Mouse (Mus musculus) embryonic facial prominence, embryonic 14.5 days (tissue): ENCODE data around the gene Wsb1. TPM values are rescaled to one million over a fixed set of nuclear protein-coding genes. Genes with fewer than 3 reads are reported as not detected.
A peak's percentile ranks its signal among the peaks of the same experiment; 100 is the strongest.
"Not testable (repeated sequence)": the region's sequence is repeated elsewhere in the genome, so short reads cannot be mapped to it uniquely, and the experiment has no call there.

ENCODE experiments used
- ATAC-seq: fragments of 200-750 bp; cut with Nextera tagmentation; 2 replicates; pipeline ENCODE4 v1.8.0; 2017; ENCODE audit warnings: low read depth, moderate number of reproducible peaks, moderate TSS enrichment
- DNase-seq: peaks from one replicate; pipeline ENCODE4 v3.0.0-alpha.2; 2015; ENCODE audit warnings: low spot score
- H3K27ac ChIP-seq: fragments of 300-500 bp; sonication (generic); replicated peaks from 2 replicates; pipeline ENCODE4 v1.5.1; 2014; ENCODE audit warnings: low read depth, mild to moderate bottlenecking, low read length, moderate library complexity
- H3K27me3 ChIP-seq: fragments of 300-500 bp; sonication (generic); replicated peaks from 2 replicates; pipeline ENCODE4 v1.6.1; 2014; ENCODE audit warnings: low read length; ENCODE audit not compliant: control insufficient read depth, insufficient read depth
- H3K36me3 ChIP-seq: fragments of 300-500 bp; sonication (generic); 2 replicates; pipeline ENCODE4 v1.6.1; 2014; ENCODE audit warnings: low read length, mixed read lengths; ENCODE audit not compliant: control insufficient read depth, insufficient read depth
- H3K4me1 ChIP-seq: fragments of 300-500 bp; sonication (generic); 2 replicates; pipeline ENCODE4 v1.6.1; 2014; ENCODE audit warnings: antibody characterized with exemption, low read length; ENCODE audit not compliant: control insufficient read depth, insufficient read depth
- H3K4me2 ChIP-seq: fragments of 300-500 bp; sonication (generic); 2 replicates; pipeline ENCODE4 v1.6.1; 2014; ENCODE audit warnings: low read depth, mild to moderate bottlenecking, low read length, moderate library complexity, mixed read lengths
- H3K4me3 ChIP-seq: fragments of 300-500 bp; sonication (generic); 2 replicates; pipeline ENCODE4 v1.5.1; 2014; ENCODE audit warnings: low read depth, mild to moderate bottlenecking, low read length
- H3K9ac ChIP-seq: fragments of 300-500 bp; sonication (generic); 2 replicates; pipeline ENCODE4 v1.6.1; 2014; ENCODE audit warnings: low read depth, mild to moderate bottlenecking, low read length, moderate library complexity, mixed read lengths
- H3K9me3 ChIP-seq: fragments of 300-500 bp; sonication (generic); 2 replicates; pipeline ENCODE4 v1.6.1; 2016; ENCODE audit warnings: low read length; ENCODE audit not compliant: control insufficient read depth
- WGBS: fragments of 180-500 bp; shearing (Covaris S2); extraction: QIAGEN DNeasy Blood & Tissue Kit; methylation state at CpG from one replicate; pipeline ENCODE4 v1.1.7; 2014; 5-methylcytosine and 5-hydroxymethylcytosine counted together
- polyA plus RNA-seq: library from polyadenylated mRNA; unstranded; fragments of >200 nt; fragmentation: Nextera tagmentation; extraction: Ambion mirVana; gene quantifications from 2 replicates; pipeline ENCODE4 v1.2.1, GENCODE M21; 2014

The Wsb1 gene
- polyA plus RNA-seq, result 233 and 318 TPM in 2 replicates

- 2% methylated on average over 49 of the region's 50 CpGs for WGBS
- peak within 1 kb of the TSS; percentile 95 for H3K27ac ChIP-seq
- no peaks in the 10 kb centered on the region for H3K9me3 ChIP-seq
- ATAC-seq, result peak; percentile 93
- peaks cover 17% of the 10 kb centered on the region for H3K36me3 ChIP-seq
- peak; percentile 94 for DNase-seq
- peaks cover 13% of the 10 kb centered on the region for H3K4me1 ChIP-seq
- peak within 1 kb of the TSS; percentile 98 for H3K9ac ChIP-seq
- H3K4me3 ChIP-seq, result peak within 1 kb of the TSS; percentile 98
- no peaks in the 10 kb centered on the region for H3K27me3 ChIP-seq
- peak within 1 kb of the TSS; percentile 79 for H3K4me2 ChIP-seq
Measured at GRCm38 (mm10) chr11:79254391-79255098, at the start of gene Wsb1. Gene Wsb1 (minus strand): TSS chr11:79254671.

- not testable (repeated sequence) for H3K27me3 ChIP-seq, H3K27ac ChIP-seq, DNase-seq, H3K36me3 ChIP-seq, H3K4me3 ChIP-seq, H3K4me2 ChIP-seq, ATAC-seq, H3K9me3 ChIP-seq, H3K9ac ChIP-seq
- 85% methylated on average over 4 of the region's 4 CpGs for WGBS
- H3K4me1 ChIP-seq, result peaks cover 20% of the 10 kb centered on the region
Measured at GRCm38 (mm10) chr11:79304245-79304644, 49.8 kb upstream of the Wsb1 start.

GRCm38 (mm10) chr11:79303109-79303508 lies 48.6 kb upstream of the Wsb1 start:
- H3K27ac ChIP-seq, result no peak overlapping the region
- H3K4me2 ChIP-seq, result no peak overlapping the region
- no peaks in the 10 kb centered on the region for H3K36me3 ChIP-seq
- H3K27me3 ChIP-seq, result no peaks in the 10 kb centered on the region
- 74% methylated on average over 6 of the region's 6 CpGs for WGBS
- peaks cover 20% of the 10 kb centered on the region for H3K4me1 ChIP-seq
- no peak overlapping the region for H3K4me3 ChIP-seq
- DNase-seq (no peak), ATAC-seq (no peak)
- H3K9ac ChIP-seq, result no peak overlapping the region
- H3K9me3 ChIP-seq, result no peaks in the 10 kb centered on the region

GRCm38 (mm10) chr11:79299719-79300431 lies 45.4 kb upstream of the Wsb1 start:
- Histone ChIP-seq H3K4me2 (no peak overlapping the region), H3K27ac (no peak overlapping the region), H3K9ac (no peak overlapping the region), H3K4me1 (no peaks in the 10 kb centered on the region), H3K36me3 (no peaks in the 10 kb centered on the region), H3K9me3 (no peaks in the 10 kb centered on the region), H3K4me3 (no peak overlapping the region), H3K27me3 (no peaks in the 10 kb centered on the region)
- 74% methylated on average over 9 of the region's 9 CpGs for WGBS
- ATAC-seq, result no peak
- DNase-seq, result no peak

- Histone ChIP-seq H3K4me1 (no peaks in the 10 kb centered on the region), H3K27me3 (no peaks in the 10 kb centered on the region), H3K4me2 (no peak within 1 kb of the TSS), H3K9ac (no peak within 1 kb of the TSS), H3K27ac (no peak within 1 kb of the TSS), H3K36me3 (no peaks in the 10 kb centered on the region), H3K4me3 (no peak within 1 kb of the TSS), H3K9me3 (no peaks in the 10 kb centered on the region)
- ATAC-seq (no peak), DNase-seq (no peak)
- WGBS, result 79% methylated on average over 5 of the region's 5 CpGs
Measured at GRCm38 (mm10) chr11:79296856-79297491, 42.5 kb upstream of the Wsb1 start, which contains the start of gene Gm9964. Gene Gm9964 (minus strand): TSS chr11:79296906.

GRCm38 (mm10) chr11:79296167-79296566 lies 41.7 kb upstream of the Wsb1 start:
- Histone ChIP-seq H3K9ac (no peak overlapping the region), H3K27ac (no peak overlapping the region), H3K4me2 (no peak overlapping the region), H3K27me3 (no peaks in the 10 kb centered on the region), H3K36me3 (no peaks in the 10 kb centered on the region), H3K4me3 (no peak overlapping the region), H3K4me1 (no peaks in the 10 kb centered on the region), H3K9me3 (no peaks in the 10 kb centered on the region)
- no peak for ATAC-seq
- no peak for DNase-seq
- 44% methylated on average over 1 of the region's 1 CpGs for WGBS

GRCm38 (mm10) chr11:79293971-79294370 lies 39.5 kb upstream of the Wsb1 start:
- no peaks in the 10 kb centered on the region for H3K4me1 ChIP-seq
- no peaks in the 10 kb centered on the region for H3K9me3 ChIP-seq
- no peaks in the 10 kb centered on the region for H3K36me3 ChIP-seq
- H3K4me2 ChIP-seq, result no peak overlapping the region
- no peak for ATAC-seq
- H3K27me3 ChIP-seq, result no peaks in the 10 kb centered on the region
- no peak overlapping the region for H3K27ac ChIP-seq
- WGBS, result 50% methylated on average over 1 of the region's 1 CpGs
- no peak overlapping the region for H3K9ac ChIP-seq
- no peak overlapping the region for H3K4me3 ChIP-seq
- DNase-seq, result no peak

- no peaks in the 10 kb centered on the region for H3K36me3 ChIP-seq
- H3K27ac ChIP-seq, result no peak overlapping the region
- ATAC-seq (no peak), DNase-seq (no peak)
- H3K4me1 ChIP-seq, result no peaks in the 10 kb centered on the region
- no peaks in the 10 kb centered on the region for H3K9me3 ChIP-seq
- no peak overlapping the region for H3K9ac ChIP-seq
- WGBS, result 90% methylated on average over 3 of the region's 3 CpGs
- no peak overlapping the region for H3K4me2 ChIP-seq
- no peaks in the 10 kb centered on the region for H3K27me3 ChIP-seq
- no peak overlapping the region for H3K4me3 ChIP-seq
Measured at GRCm38 (mm10) chr11:79293025-79293424, 38.6 kb upstream of the Wsb1 start.
